Mouse (Mus musculus): Measurements from ENCODE around the gene Gm13277.
A peak's percentile ranks its signal among the peaks of the same experiment; 100 is the strongest.
"Not testable (repeated sequence)": the region's sequence is repeated elsewhere in the genome, so short reads cannot be mapped to it uniquely, and the experiment has no call there.

The Gm13277 gene

DNA sequence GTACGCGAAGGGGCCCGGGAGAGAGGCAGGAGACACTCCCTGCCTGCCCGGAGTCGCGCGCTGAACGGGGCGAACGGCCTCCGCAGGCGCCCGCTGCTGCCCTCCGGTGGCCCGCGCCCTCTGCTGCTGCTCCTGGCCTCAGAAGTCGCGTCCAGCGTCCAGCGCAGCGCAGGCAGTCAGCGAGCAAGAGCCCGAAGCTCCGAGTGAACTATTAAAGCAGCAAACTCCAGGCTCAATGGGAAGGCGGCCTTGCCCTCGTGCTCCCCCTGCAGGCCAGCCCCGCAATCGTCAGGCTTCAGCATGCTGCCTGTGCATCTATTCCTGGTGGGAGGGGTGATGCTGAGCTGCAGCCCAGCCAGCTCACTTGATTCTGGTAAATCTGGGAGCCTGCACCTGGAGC is 2.8 kb downstream of the Gm13277 start, which contains the start of gene Gm13278:
Gene Gm13278, plus strand, starts transcription at position 301 of the 400 bp plus-strand sequence.
- DNase-seq: not testable (repeated sequence)

DNA sequence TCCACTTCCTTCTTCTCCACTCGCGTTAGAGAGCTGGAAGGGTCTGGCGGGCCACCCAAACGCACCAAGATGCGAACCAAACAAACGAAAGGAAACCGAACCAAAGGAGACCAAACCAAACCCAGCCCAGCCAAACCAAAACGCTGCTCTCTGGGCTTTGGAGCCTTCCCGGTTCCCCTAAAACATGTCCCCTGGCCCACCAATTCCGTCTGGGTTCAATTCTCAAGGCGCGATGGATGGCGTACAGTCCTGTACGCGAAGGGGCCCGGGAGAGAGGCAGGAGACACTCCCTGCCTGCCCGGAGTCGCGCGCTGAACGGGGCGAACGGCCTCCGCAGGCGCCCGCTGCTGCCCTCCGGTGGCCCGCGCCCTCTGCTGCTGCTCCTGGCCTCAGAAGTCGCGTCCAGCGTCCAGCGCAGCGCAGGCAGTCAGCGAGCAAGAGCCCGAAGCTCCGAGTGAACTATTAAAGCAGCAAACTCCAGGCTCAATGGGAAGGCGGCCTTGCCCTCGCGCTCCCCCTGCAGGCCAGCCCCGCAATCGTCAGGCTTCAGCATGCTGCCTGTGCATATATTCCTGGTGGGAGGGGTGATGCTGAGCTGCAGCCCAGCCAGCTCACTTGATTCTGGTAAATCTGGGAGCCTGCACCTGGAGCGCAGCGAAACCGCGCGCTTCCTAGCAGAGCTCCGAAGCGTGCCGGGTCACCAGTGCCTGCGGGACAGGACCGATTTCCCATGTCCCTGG is 5.7 kb downstream of the Gm13277 start, which contains the start of gene Gm13275:
Gene Gm13275, plus strand, starts transcription at position 552 of the 740 bp plus-strand sequence.
- DNase-seq: not testable (repeated sequence)

DNA sequence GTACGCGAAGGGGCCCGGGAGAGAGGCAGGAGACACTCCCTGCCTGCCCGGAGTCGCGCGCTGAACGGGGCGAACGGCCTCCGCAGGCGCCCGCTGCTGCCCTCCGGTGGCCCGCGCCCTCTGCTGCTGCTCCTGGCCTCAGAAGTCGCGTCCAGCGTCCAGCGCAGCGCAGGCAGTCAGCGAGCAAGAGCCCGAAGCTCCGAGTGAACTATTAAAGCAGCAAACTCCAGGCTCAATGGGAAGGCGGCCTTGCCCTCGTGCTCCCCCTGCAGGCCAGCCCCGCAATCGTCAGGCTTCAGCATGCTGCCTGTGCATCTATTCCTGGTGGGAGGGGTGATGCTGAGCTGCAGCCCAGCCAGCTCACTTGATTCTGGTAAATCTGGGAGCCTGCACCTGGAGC is 8.7 kb downstream of the Gm13277 start, which contains the start of gene Gm13279:
Gene Gm13279, plus strand, starts transcription at position 301 of the 400 bp plus-strand sequence.
- DNase-seq: not testable (repeated sequence)

DNA sequence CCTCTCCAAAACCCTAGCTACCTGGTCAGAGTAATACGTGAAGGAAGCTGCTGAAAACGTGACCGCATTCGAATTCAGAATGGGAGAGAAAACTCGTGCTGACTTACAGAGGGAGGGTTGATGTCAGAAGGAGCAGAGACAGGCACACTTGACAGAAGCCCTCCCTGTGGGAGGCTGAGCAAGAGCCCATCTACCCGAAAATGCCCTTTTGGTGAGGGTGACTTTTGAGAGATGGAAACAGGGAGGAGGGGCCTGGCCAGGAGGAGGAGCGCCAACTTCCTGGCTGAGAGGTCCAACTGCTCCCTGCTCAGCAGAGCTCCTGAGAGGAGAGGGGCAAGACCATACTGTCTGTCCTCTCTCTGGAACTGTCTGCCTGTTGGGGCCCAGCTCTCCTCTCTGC is 10.9 kb downstream of the Gm13277 start, which contains the start of gene Gm13285:
Gene Gm13285, plus strand, starts transcription at position 301 of the 400 bp plus-strand sequence.
- not testable (repeated sequence) for DNase-seq

DNA sequence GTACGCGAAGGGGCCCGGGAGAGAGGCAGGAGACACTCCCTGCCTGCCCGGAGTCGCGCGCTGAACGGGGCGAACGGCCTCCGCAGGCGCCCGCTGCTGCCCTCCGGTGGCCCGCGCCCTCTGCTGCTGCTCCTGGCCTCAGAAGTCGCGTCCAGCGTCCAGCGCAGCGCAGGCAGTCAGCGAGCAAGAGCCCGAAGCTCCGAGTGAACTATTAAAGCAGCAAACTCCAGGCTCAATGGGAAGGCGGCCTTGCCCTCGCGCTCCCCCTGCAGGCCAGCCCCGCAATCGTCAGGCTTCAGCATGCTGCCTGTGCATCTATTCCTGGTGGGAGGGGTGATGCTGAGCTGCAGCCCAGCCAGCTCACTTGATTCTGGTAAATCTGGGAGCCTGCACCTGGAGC is 14.5 kb downstream of the Gm13277 start, which contains the start of gene Gm13287:
Gene Gm13287, plus strand, starts transcription at position 301 of the 400 bp plus-strand sequence.
- not testable (repeated sequence) for DNase-seq

DNA sequence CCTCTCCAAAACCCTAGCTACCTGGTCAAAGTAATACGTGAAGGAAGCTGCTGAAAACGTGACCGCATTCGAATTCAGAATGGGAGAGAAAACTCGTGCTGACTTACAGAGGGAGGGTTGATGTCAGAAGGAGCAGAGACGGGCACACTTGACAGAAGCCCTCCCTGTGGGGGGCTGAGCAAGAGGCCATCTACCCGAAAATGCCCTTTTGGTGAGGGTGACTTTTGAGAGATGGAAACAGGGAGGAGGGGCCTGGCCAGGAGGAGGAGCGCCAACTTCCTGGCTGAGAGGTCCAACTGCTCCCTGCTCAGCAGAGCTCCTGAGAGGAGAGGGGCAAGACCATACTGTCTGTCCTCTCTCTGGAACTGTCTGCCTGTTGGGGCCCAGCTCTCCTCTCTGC is 16.8 kb downstream of the Gm13277 start, which contains the start of gene Gm13288:
Gene Gm13288, plus strand, starts transcription at position 301 of the 400 bp plus-strand sequence.
- DNase-seq: not testable (repeated sequence)

DNA sequence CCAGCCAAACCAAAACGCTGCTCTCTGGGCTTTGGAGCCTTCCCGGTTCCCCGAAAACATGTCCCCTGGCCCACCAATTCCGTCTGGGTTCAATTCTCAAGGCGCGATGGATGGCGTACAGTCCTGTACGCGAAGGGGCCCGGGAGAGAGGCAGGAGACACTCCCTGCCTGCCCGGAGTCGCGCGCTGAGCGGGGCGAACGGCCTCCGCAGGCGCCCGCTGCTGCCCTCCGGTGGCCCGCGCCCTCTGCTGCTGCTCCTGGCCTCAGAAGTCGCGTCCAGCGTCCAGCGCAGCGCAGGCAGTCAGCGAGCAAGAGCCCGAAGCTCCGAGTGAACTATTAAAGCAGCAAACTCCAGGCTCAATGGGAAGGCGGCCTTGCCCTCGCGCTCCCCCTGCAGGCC is 17.3 kb downstream of the Gm13277 start:
- not testable (repeated sequence) for DNase-seq

DNA sequence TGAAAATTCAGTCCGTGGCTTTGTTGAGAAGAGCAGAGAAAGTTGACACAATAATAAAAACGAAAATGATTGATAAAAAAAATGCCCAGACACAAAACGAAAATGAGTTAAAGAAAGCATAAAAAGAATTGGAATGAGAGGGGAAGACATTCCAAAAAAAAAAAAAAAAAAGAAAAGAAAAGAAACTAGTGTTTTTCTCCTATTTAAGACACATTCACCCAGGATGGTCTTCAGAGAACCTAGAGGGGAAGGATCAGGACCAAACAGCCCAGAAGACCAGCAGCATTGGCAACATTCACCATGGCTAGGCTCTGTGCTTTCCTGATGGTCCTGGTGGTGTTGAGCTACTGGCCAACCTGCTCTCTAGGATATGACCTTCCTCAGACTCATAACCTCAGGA is 27.5 kb downstream of the Gm13277 start, which contains the start of gene Ifna7:
Gene Ifna7, plus strand, starts transcription at position 301 of the 400 bp plus-strand sequence.
- DNase-seq: no peak

DNA sequence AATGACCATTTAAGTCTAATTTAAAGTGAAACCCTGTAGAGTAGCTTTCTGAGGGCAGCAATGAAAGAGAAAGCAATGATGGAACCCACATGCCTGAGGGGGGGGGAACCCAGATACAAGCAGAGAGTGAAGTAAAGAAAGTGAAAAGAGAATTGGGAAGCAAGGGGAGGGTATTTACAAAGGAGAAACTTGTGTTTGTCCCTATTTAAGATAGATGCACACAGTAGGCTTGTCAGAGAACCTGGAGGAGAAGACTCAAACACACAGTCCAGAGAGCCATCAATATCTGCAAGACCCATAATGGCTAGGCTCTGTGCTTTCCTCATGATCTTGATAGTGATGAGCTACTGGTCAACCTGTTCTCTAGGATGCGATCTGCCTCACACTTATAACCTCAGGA is 31.2 kb downstream of the Gm13277 start, which contains the start of gene Ifna11:
Gene Ifna11, plus strand, starts transcription at position 301 of the 400 bp plus-strand sequence.
- DNase-seq: no peak

DNA sequence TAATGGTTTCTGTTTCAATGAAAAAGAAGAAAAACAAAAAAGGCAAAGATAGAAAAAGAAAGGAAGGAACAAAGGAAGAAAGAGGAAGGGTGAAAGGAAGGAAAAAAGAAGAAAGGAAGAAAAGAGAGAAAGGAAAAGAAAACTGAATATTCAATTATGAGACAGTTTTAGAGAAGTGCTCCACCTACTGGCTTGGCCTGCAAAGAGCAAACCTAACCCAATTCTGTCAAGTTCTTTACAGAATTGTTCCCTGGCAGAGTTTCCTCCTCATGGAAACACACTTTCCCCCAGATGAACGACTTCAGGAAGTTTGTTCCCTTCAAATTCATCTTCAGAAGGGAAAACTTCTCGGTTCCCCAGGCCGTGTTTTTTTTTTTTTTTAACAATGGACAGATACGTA is 34.6 kb downstream of the Gm13277 start:
- DNase-seq: peak; percentile 37

DNA sequence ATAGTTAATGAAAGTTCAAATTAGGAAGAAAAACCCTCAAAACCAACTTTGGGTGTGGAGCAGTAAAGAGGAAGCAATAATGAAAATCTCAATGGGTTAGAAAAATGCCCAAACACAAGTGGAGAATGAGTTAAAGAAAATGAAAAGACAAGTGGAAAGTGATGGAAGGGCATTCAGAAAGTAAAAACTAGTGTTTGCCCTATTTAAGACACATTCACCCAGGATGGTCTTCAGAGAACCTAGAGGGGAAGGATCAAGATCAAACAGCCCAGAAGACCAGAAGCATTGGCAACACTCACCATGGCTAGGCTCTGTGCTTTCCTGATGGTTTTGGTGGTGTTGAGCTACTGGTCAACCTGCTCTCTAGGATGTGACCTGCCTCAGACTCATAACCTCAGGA is 38.7 kb downstream of the Gm13277 start, which contains the start of gene Ifna6:
Gene Ifna6, plus strand, starts transcription at position 301 of the 400 bp plus-strand sequence.
- DNase-seq: not testable (repeated sequence)

DNA sequence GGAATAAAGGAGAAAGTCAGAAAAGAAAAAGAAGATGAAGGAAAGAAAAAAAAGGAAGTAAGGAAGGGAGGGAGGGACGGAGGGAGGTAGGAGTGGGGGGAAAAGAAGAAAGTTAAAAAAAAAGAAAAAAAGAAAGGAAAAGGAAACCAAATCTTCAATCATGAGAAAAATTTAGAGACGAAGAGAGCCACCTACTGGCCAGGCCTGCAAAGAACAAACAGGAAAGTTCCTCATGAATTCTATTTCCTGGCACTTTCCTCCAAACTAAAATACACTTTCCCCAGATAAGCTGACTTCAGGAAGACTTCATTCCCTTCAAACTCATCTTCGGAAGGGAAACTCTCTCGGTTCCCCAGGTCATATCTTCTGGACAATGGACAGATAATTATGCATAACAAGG is 42.1 kb downstream of the Gm13277 start:
- DNase-seq: peak; percentile 39

DNA sequence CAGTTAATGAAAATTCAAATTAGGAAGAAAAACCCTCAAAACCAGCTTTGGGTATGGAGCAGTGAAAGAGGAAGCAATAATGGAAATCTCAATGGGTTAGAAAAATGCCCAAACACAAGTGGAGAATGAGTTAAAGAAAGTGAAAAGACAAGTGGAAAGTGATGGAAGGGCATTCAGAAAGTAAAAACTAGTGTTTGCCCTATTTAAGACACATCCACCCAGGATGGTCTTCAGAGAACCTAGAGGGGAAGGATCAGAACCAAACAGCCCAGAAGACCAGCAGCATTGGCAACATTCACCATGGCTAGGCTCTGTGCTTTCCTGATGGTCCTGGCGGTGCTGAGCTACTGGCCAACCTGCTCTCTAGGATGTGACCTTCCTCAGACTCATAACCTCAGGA is 46.8 kb downstream of the Gm13277 start, which contains the start of gene Ifna5:
Gene Ifna5, plus strand, starts transcription at position 301 of the 400 bp plus-strand sequence.
- DNase-seq: not testable (repeated sequence)

All from embryo, embryonic 11 days (tissue).